Mouse (Mus musculus) ES-E14 (cell line): ENCODE data around the gene Hist1h3i.

Experiments used
- CHD2 ChIP-seq: IDR thresholded peaks from 2 replicates; pipeline ENCODE4 v1.6.1; 2014; ENCODE audit warnings: mild to moderate bottlenecking, low read depth, low read length, inconsistent platforms
- MAFK ChIP-seq: IDR thresholded peaks from 2 replicates; pipeline ENCODE4 v1.6.1; 2014; ENCODE audit warnings: mild to moderate bottlenecking, low read depth, low read length, inconsistent platforms; ENCODE audit not compliant: insufficient read depth

- TF ChIP-seq MAFK (no peak), CHD2 (no peak)
Measured at GRCm38 (mm10) chr13:21752356-21752755, 30.8 kb downstream of the Hist1h3i start.
